Mouse (Mus musculus) G1E (cell line): ENCODE results near the gene Dtnbp1. TPM values are rescaled to one million over a fixed set of nuclear protein-coding genes. Genes with fewer than 3 reads are reported as not detected.
A peak's percentile ranks its signal among the peaks of the same experiment; 100 is the strongest.

Experiments
- ATAC-seq: 2 replicates; pipeline ENCODE4 v1.8.0; 2016; ENCODE audit warnings: mild to moderate bottlenecking; ENCODE audit not compliant: insufficient number of reproducible peaks, poor library complexity, low FRiP score, severe bottlenecking; ENCODE audit errors: extremely low read depth
- DNase-seq: peaks from one replicate; pipeline ENCODE4 v3.0.0; 2012; ENCODE audit warnings: low spot score
- H3K27me3 ChIP-seq: 2 replicates; pipeline ENCODE4 v1.6.1; 2012; ENCODE audit warnings: mild to moderate bottlenecking, low read length, inconsistent platforms; ENCODE audit not compliant: insufficient read depth
- H3K36me3 ChIP-seq: replicated peaks from 2 replicates; pipeline ENCODE3; 2012; ENCODE audit warnings: mild to moderate bottlenecking, inconsistent platforms
- H3K4me1 ChIP-seq: 2 replicates; pipeline ENCODE4 v1.6.1; 2012; ENCODE audit warnings: low read depth, low read length, inconsistent platforms, mixed read lengths; ENCODE audit not compliant: insufficient read depth
- H3K4me3 ChIP-seq: 2 replicates; pipeline ENCODE4 v1.5.1; 2012; ENCODE audit warnings: low read depth, mild to moderate bottlenecking, inconsistent platforms, low read length, moderate library complexity, mixed read lengths
- H3K9me3 ChIP-seq: replicated peaks from 2 replicates; pipeline ENCODE4 v1.6.1; 2012; ENCODE audit warnings: inconsistent platforms
- CTCF ChIP-seq: IDR thresholded peaks from 2 replicates; pipeline ENCODE4 v1.5.1; 2012; ENCODE audit warnings: low read depth, low read length, inconsistent platforms, mixed read lengths
- GATA1 ChIP-seq: IDR thresholded peaks from 2 replicates; pipeline ENCODE4 v1.6.1; 2012; ENCODE audit warnings: borderline replicate concordance, low read length, inconsistent platforms, mixed read lengths
- GATA2 ChIP-seq: IDR thresholded peaks from 2 replicates; pipeline ENCODE4 v1.6.1; 2012; ENCODE audit warnings: low read depth, low read length, inconsistent platforms, borderline replicate concordance
- POLR2AphosphoS5 ChIP-seq: IDR thresholded peaks from 2 replicates; pipeline ENCODE4 v1.6.1; 2012; ENCODE audit warnings: low read depth, low read length, inconsistent platforms; ENCODE audit not compliant: insufficient replicate concordance
- TAL1 ChIP-seq: conservative IDR thresholded peaks from 2 replicates; pipeline ENCODE4 v1.6.1; 2012; ENCODE audit warnings: low read depth, low read length, inconsistent platforms, mixed read lengths
- polyA plus RNA-seq: library from polyadenylated mRNA; stranded (reverse); fragments of >175 nt; gene quantifications from 2 replicates; pipeline ENCODE4 v1.2.3, GENCODE M21; 2012
- total RNA-seq, 2 experiments: library from RNA; stranded (forward) in 1 of 2; stranded (reverse) in 1 of 2; fragments of 200-1000 nt in 1 of 2; fragments of >200 nt in 1 of 2; fragmentation: Nextera tagmentation in 1 of 2; gene quantifications; 2 replicates each; pipeline ENCODE4 v1.2.3; 2014 to 2017

Gene Dtnbp1
- total and polyA plus RNA-seq, 3 experiments = 19.2 to 33.3 (median 28.2) TPM

DNA sequence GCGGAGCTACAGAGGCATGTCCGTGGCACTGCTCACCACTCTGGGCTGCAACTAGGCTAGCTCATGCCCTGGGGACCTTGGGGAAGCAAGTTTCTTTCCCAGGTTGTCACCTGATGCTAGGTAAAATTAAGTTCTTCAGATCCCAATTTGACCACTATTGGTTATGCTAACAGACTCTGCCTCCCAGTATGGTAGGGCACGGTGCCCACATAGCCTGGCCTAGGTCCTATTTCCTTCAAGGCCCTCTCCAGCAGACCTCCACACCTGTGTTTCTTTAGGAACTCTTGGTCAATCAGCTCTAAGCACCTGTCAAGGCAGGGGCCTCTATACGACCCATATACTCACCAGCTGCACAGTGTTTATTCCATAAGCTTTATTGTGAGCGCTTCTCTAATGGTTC lies 80.2 kb downstream of the Dtnbp1 start:
- Histone ChIP-seq H3K36me3 (peaks cover 91% of the 10 kb centered on the region), H3K4me3 (no peak overlapping the region), H3K9me3 (no peaks in the 10 kb centered on the region), H3K4me1 (peaks cover 5% of the 10 kb centered on the region; the same call in 1 of the 2 replicates), H3K27me3 (no peaks in the 10 kb centered on the region)
- no peak for TF ChIP-seq CTCF
- no peak for TF ChIP-seq TAL1
- no peak for TF ChIP-seq POLR2AphosphoS5
- TF ChIP-seq GATA2 = no peak
- TF ChIP-seq GATA1 = no peak
- no peak for DNase-seq
- ATAC-seq = no peak

DNA sequence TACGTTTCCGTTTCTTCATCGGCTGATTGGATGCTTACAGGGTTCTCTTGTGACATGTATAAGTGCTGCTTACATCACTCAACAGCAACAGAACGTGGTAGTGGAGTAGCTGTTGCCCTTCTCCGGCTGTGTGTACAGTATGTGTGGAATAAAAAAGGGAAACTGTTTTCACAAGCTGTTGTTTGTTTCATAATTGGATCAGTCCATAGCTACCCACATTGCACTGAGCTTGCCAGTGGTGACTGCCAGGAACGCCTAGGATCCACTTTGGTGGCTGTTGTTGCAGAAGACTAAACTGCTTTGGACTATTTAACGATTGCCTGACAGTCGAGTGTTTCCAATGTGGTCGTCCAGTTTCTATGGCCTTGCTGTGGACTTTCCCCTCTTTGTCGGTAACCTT lies 80.9 kb downstream of the Dtnbp1 start:
- no peak for DNase-seq
- no peak for ATAC-seq
- Histone ChIP-seq H3K9me3 (no peaks in the 10 kb centered on the region), H3K4me1 (peaks cover 11% of the 10 kb centered on the region), H3K36me3 (peaks cover 95% of the 10 kb centered on the region), H3K4me3 (no peak overlapping the region), H3K27me3 (no peaks in the 10 kb centered on the region)
- no peak for TF ChIP-seq CTCF
- no peak for TF ChIP-seq TAL1
- TF ChIP-seq GATA2 = no peak
- no peak for TF ChIP-seq GATA1
- TF ChIP-seq POLR2AphosphoS5 = no peak

DNA sequence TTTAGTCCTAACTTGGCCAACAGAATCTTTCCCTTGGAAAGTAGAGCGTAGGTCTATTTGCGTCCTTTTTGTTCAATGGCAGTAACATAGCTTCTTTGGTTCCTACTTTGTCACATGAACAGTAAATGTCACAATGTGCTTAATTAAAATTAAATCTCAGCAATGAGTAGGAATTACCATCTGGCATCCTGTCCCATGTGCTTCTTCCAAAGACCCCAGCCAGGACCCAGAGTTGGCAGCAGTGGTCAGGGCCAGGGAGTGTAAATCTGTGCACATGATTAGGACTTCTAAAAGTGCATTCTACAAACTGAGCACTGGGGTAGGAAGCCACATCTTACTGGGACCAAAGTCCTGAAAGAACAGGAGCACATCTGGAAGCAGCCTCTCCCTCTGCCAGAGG lies 83.7 kb downstream of the Dtnbp1 start:
- Histone ChIP-seq H3K27me3 (no peaks in the 10 kb centered on the region), H3K9me3 (no peaks in the 10 kb centered on the region), H3K4me3 (no peak overlapping the region), H3K4me1 (peaks cover 33% of the 10 kb centered on the region), H3K36me3 (peaks cover 96% of the 10 kb centered on the region)
- DNase-seq (no peak), ATAC-seq (no peak)
- no peak for TF ChIP-seq TAL1
- TF ChIP-seq GATA1 = no peak
- no peak for TF ChIP-seq GATA2
- TF ChIP-seq POLR2AphosphoS5 = no peak

DNA sequence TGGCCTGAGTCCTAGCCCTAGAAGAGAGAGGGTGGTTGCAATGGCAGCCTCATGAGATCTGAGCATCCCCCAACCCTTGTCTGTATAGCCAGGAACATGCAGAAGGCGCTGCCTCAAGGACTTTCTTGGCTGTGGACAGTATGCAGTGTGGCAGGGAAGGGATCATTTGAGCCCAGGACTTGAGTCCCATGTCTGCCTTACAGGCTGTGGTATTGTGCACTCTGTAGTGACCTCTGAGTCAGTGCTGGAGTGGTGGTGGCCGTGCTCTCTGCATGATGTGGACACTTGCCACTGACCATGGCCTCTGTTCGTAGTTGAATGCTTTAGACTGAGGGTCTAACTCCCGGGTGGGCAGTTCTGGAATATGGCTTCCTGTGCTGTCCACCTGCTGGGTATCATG lies 84.7 kb downstream of the Dtnbp1 start:
- ATAC-seq (no peak), DNase-seq (no peak)
- H3K9me3 ChIP-seq = no peaks in the 10 kb centered on the region
- H3K4me1 ChIP-seq = peaks cover 33% of the 10 kb centered on the region
- H3K36me3 ChIP-seq = peaks cover 96% of the 10 kb centered on the region
- H3K27me3 ChIP-seq = no peaks in the 10 kb centered on the region
- no peak for TF ChIP-seq POLR2AphosphoS5
- TF ChIP-seq GATA2 = no peak
- TF ChIP-seq CTCF = no peak
- no peak for TF ChIP-seq TAL1
- no peak for TF ChIP-seq GATA1
- H3K4me3 ChIP-seq = no peak overlapping the region

DNA sequence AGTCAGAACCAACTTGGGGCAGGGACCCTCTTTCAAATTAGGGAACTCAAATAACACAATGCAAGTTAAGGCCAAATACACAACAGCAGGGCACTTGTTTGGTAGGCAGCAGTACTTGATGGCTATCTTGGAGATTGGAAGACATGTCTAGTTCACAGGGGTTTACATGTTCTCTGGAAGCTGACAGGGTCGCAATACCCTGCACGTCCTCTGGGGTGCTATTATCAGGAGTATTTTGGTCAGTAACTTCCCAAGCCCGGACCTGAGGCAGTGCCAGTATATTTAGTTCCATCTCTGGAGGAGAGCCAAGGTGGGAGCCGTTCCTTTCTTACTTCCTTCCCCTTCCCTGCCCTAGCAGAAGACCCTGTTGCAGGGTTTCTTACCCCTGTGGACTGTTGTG lies 86.0 kb downstream of the Dtnbp1 start:
- no peak overlapping the region for H3K4me3 ChIP-seq
- peaks cover 95% of the 10 kb centered on the region for H3K36me3 ChIP-seq
- ATAC-seq (no peak), DNase-seq (no peak)
- H3K27me3 ChIP-seq = no peaks in the 10 kb centered on the region
- TF ChIP-seq GATA2 (no peak), GATA1 (no peak), CTCF (no peak), POLR2AphosphoS5 (no peak), TAL1 (no peak)
- peaks cover 36% of the 10 kb centered on the region for H3K4me1 ChIP-seq
- no peaks in the 10 kb centered on the region for H3K9me3 ChIP-seq

DNA sequence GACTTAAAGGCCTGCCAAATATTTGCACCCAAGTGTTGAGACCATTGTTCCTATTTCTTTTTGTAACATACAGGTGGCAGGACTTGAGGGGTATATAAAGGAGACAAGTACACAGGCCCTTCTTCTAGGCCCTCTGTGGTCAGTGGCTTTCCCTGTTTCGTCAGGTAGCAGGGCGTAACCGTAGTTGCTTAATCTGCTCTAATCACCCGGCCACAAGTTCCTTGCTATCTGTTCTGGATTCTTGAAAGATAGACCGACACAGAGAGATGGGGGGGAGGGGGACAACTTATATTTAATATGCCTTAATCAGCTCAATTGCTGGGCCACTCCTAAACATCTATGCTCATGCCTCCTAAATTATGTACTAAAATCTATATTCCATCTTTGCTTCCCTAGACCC lies 86.6 kb downstream of the Dtnbp1 start:
- ATAC-seq = peak; percentile 63; the same call in 1 of the 2 replicates
- H3K4me3 ChIP-seq = no peak overlapping the region; the same call in 1 of the 2 replicates
- no peak for TF ChIP-seq GATA2
- TF ChIP-seq TAL1 = no peak
- TF ChIP-seq CTCF = no peak
- TF ChIP-seq GATA1 = no peak
- TF ChIP-seq POLR2AphosphoS5 = no peak
- H3K36me3 ChIP-seq = peaks cover 95% of the 10 kb centered on the region
- H3K9me3 ChIP-seq = no peaks in the 10 kb centered on the region
- H3K27me3 ChIP-seq = no peaks in the 10 kb centered on the region
- DNase-seq = peak; percentile 20
- H3K4me1 ChIP-seq = peaks cover 37% of the 10 kb centered on the region
